Mouse (Mus musculus) forebrain, embryonic 11.5 days (tissue): ENCODE data around the gene Ftcd. TPM values are rescaled to one million over a fixed set of nuclear protein-coding genes. Genes with fewer than 3 reads are reported as not detected.

ENCODE experiments used
- ATAC-seq: fragments of 200-750 bp; cut with Nextera tagmentation; replicated peaks from 2 replicates; pipeline ENCODE4 v1.8.0; 2017; ENCODE audit warnings: moderate TSS enrichment; ENCODE audit not compliant: low FRiP score
- DNase-seq: peaks from one replicate; pipeline ENCODE4 v3.0.0-alpha.2; 2017; ENCODE audit warnings: low spot score
- H3K27ac ChIP-seq: fragments of 300-500 bp; sonication (generic); 2 replicates; pipeline ENCODE4 v1.5.1; 2014; ENCODE audit warnings: low read depth, low read length
- H3K27me3 ChIP-seq: fragments of 300-500 bp; sonication (generic); 2 replicates; pipeline ENCODE4 v1.6.1; 2014; ENCODE audit warnings: mild to moderate bottlenecking, low read length, mixed read lengths; ENCODE audit not compliant: control insufficient read depth, insufficient read depth
- H3K36me3 ChIP-seq: fragments of 300-500 bp; sonication (generic); 2 replicates; pipeline ENCODE4 v1.6.1; 2014; ENCODE audit warnings: mild to moderate bottlenecking, low read length, moderate library complexity, mixed read lengths; ENCODE audit not compliant: control insufficient read depth, insufficient read depth
- H3K4me1 ChIP-seq: fragments of 300-500 bp; sonication (generic); replicated peaks from 2 replicates; pipeline ENCODE4 v1.6.1; 2014; ENCODE audit warnings: low read length, mixed read lengths; ENCODE audit not compliant: control insufficient read depth, insufficient read depth
- H3K4me2 ChIP-seq: fragments of 300-500 bp; sonication (generic); 2 replicates; pipeline ENCODE4 v1.6.1; 2014; ENCODE audit warnings: low read depth, mild to moderate bottlenecking, low read length, moderate library complexity, mixed read lengths; ENCODE audit not compliant: severe bottlenecking
- H3K4me3 ChIP-seq: fragments of 300-500 bp; sonication (generic); 2 replicates; pipeline ENCODE4 v1.5.1; 2014; ENCODE audit warnings: low read depth, low read length
- H3K9ac ChIP-seq: fragments of 300-500 bp; sonication (generic); 2 replicates; pipeline ENCODE4 v1.6.1; 2014; ENCODE audit warnings: low read length
- H3K9me3 ChIP-seq: fragments of 300-500 bp; sonication (generic); 2 replicates; pipeline ENCODE4 v1.6.1; 2016; ENCODE audit warnings: low read length, mixed read lengths; ENCODE audit not compliant: control insufficient read depth
- WGBS: fragments of 180-500 bp; shearing (Covaris S2); extraction: QIAGEN DNeasy Blood & Tissue Kit; methylation state at CpG from one replicate; pipeline ENCODE4 v1.1.7; 2014; 5-methylcytosine and 5-hydroxymethylcytosine counted together
- polyA plus RNA-seq: library from polyadenylated mRNA; unstranded; fragments of >200 nt; fragmentation: Nextera tagmentation; extraction: Ambion mirVana; gene quantifications from 2 replicates; pipeline ENCODE4 v1.2.1, GENCODE M21; 2014

Gene Ftcd
- polyA plus RNA-seq, 1 experiment from 2014 or later = not detected

DNA sequence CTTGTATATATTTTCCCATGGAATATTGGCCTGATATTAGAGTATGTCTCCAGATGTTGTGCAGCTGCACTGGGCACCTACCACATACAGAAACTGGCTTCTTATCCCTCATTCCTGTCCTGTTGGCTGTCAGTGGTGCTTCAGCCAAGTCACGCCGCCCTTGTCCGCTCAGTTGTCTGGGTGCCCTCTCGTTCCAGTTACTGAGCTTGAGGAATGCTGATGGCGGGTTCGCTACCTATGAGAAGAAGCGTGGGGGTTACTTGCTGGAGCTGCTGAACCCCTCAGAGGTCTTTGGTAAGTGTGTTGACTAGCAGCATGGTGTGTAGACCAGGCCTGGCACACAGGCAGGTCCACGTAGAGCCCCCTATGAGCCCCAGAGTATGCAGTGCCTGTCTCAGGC is 28.9 kb upstream of the Ftcd start:
- H3K4me1 ChIP-seq = no peaks in the 10 kb centered on the region
- DNase-seq (no peak), ATAC-seq (no peak)
- WGBS = 95% methylated on average over 8 of the region's 8 CpGs
- H3K9me3 ChIP-seq = no peaks in the 10 kb centered on the region
- H3K36me3 ChIP-seq = peaks cover 12% of the 10 kb centered on the region; the same call in 1 of the 2 replicates
- H3K9ac ChIP-seq = no peak overlapping the region
- no peak overlapping the region for H3K4me2 ChIP-seq
- no peak overlapping the region for H3K27ac ChIP-seq
- no peaks in the 10 kb centered on the region for H3K27me3 ChIP-seq
- no peak overlapping the region for H3K4me3 ChIP-seq

DNA sequence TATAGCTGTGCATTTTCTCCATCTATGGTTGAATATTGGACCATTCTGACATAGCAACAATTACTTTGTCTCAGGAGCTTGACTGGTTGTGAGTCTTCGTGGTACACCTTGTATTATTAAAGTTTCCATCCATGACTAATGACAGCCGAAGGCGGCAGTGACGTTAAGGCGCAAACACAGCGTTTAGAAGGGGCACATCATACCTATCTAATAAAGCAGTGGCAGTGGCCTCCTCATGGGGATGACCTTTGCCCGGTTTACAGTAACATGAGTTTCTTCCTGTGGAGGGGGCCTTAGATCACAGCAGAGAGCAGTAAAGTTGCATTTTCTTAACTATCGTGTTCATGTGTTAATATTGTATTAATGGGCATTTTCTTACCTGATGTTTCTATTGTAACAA is 27.2 kb upstream of the Ftcd start:
- H3K36me3 ChIP-seq = peaks cover 6% of the 10 kb centered on the region; the same call in 1 of the 2 replicates
- no peaks in the 10 kb centered on the region for H3K9me3 ChIP-seq
- no peaks in the 10 kb centered on the region for H3K27me3 ChIP-seq
- 96% methylated on average over 8 of the region's 8 CpGs for WGBS
- ATAC-seq (no peak), DNase-seq (no peak)
- H3K4me1 ChIP-seq = no peaks in the 10 kb centered on the region
- no peak overlapping the region for H3K9ac ChIP-seq
- no peak overlapping the region for H3K4me3 ChIP-seq
- H3K27ac ChIP-seq = no peak overlapping the region
- H3K4me2 ChIP-seq = no peak overlapping the region

DNA sequence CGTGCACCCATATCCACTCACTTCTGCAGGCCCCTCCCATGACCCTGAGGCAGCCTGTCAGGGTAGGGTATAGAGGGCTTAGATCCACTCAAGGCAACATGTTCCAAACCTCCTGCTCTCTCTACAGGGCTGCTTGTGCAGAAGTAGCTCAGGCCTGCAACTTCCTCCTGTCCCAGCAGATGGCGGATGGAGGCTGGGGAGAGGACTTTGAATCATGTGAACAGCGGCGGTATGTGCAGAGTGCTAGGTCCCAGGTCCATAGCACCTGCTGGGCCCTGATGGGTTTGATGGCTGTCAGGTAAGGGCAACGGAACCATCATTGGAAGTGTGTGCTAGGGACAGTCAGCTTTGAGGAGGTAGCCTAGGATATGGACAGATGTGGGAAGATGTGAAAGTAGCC is 25.0 kb upstream of the Ftcd start:
- ATAC-seq = no peak
- Histone ChIP-seq H3K27me3 (no peaks in the 10 kb centered on the region), H3K9ac (no peak overlapping the region), H3K36me3 (peaks cover 7% of the 10 kb centered on the region; the same call in 1 of the 2 replicates), H3K9me3 (no peaks in the 10 kb centered on the region), H3K27ac (no peak overlapping the region), H3K4me3 (no peak overlapping the region), H3K4me1 (no peaks in the 10 kb centered on the region), H3K4me2 (no peak overlapping the region)
- WGBS = 85% methylated on average over 5 of the region's 5 CpGs
- DNase-seq = no peak

DNA sequence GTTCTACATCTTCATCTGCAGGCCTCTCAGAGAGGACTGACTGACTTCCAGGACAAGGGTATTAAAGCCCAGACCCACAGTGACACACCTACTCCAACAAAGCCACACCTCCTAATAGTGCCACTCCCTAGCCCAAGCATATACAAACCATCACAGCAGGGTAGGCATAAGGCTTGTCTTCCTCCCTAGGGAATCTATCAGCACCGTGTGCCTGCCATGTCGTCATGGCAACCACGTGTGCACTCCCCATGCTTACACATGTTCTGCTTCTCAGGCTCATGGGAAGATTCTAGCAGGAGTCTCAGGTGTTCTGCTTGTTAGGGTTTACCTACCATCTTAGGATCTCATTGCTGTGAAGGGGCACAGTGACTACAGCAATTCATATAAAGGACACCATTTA is 23.9 kb upstream of the Ftcd start:
- H3K9ac ChIP-seq = no peak overlapping the region
- WGBS = 94% methylated on average over 3 of the region's 3 CpGs
- H3K36me3 ChIP-seq = peaks cover 4% of the 10 kb centered on the region; the same call in 1 of the 2 replicates

GRCm38 (mm10) chr10:76554061-76554460 is 21.4 kb upstream of the Ftcd start:
- ATAC-seq (no peak), DNase-seq (no peak)
- H3K4me3 ChIP-seq = no peak overlapping the region
- H3K4me1 ChIP-seq = no peaks in the 10 kb centered on the region
- WGBS = 91% methylated on average over 5 of the region's 5 CpGs
- H3K9me3 ChIP-seq = no peaks in the 10 kb centered on the region
- H3K9ac ChIP-seq = no peak overlapping the region
- H3K36me3 ChIP-seq = peaks cover 4% of the 10 kb centered on the region; the same call in 1 of the 2 replicates
- no peaks in the 10 kb centered on the region for H3K27me3 ChIP-seq
- no peak overlapping the region for H3K4me2 ChIP-seq
- H3K27ac ChIP-seq = no peak overlapping the region

More for the DNA sequence above, 23.9 kb upstream of the Ftcd start:
- no peaks in the 10 kb centered on the region for H3K4me1 ChIP-seq
- H3K4me3 ChIP-seq = no peak overlapping the region
- no peak for ATAC-seq
- no peak overlapping the region for H3K27ac ChIP-seq
- no peaks in the 10 kb centered on the region for H3K27me3 ChIP-seq
- no peak overlapping the region for H3K4me2 ChIP-seq
- no peak for DNase-seq
- H3K9me3 ChIP-seq = no peaks in the 10 kb centered on the region

- DNase-seq (no peak), ATAC-seq (no peak)
- no peaks in the 10 kb centered on the region for H3K36me3 ChIP-seq
- H3K9me3 ChIP-seq = no peaks in the 10 kb centered on the region
- no peak within 1 kb of the TSS for H3K27ac ChIP-seq
- no peaks in the 10 kb centered on the region for H3K4me1 ChIP-seq
- H3K9ac ChIP-seq = no peak within 1 kb of the TSS
- no peaks in the 10 kb centered on the region for H3K27me3 ChIP-seq
- 92% methylated on average over 10 of the region's 10 CpGs for WGBS
- H3K4me2 ChIP-seq = no peak within 1 kb of the TSS
- H3K4me3 ChIP-seq = no peak within 1 kb of the TSS
Measured at GRCm38 (mm10) chr10:76561972-76562371, 13.5 kb upstream of the Ftcd start, which contains the start of gene Spatc1l. Gene Spatc1l (plus strand): TSS chr10:76562272.

DNA sequence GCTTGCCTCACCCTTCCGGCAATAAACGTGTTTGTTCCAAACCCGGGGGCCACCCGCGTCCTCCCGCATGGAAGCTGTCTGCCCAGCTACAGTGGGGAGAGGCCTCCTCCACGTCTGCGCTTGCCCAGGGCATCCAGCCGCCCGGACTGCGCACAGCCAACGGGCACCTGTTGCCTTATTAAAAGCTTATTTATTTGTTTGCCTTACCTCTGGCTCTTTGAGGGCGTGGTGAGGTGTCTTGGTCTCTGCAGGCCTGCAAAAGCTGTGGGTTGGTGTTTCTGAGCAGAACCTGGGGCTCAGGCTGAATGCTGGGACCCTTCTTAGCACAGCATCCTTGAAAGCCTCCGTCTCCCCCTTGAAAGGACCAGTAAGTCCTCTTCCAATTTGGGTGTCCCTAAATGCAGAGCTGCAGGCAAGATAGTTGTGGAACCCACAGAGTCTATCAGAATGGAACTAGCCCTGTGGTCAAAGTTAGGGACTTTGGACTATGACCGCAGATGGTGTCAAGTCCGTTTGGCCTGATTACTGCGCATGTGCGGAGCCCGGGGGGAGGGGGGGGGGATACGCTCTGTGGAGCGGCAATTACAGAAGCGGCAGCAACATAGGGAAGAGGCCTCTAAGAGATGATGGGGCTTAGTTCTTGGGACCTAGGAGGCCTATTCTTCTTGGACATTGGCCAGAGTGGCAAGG is 5.3 kb upstream of the Ftcd start:
- no peaks in the 10 kb centered on the region for H3K4me1 ChIP-seq
- H3K27ac ChIP-seq = no peak overlapping the region
- no peaks in the 10 kb centered on the region for H3K27me3 ChIP-seq
- H3K9me3 ChIP-seq = no peaks in the 10 kb centered on the region
- 95% methylated on average over 22 of the region's 22 CpGs for WGBS
- H3K4me3 ChIP-seq = no peak overlapping the region
- no peak overlapping the region for H3K9ac ChIP-seq
- no peaks in the 10 kb centered on the region for H3K36me3 ChIP-seq
- no peak for DNase-seq
- H3K4me2 ChIP-seq = no peak overlapping the region
- no peak for ATAC-seq

DNA sequence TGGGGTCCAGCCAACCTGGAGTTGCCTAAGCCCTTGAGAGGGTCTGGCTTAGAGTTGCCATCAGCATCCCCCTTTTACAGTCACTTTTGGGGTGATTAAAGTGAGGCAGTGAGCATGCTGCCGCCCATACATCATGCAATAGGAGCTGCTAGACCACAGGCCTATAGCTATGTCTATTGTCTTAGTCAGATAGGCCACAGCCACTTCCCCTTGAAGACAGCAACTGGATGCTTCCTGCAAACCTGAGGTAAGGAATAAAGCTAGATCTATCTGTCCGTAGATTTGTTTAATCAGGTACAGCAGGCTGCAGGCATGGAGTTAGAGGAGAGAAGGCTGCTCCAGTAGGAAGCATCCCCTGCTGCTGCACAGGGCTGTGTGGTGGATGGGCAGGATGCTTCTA is 4.4 kb upstream of the Ftcd start:
- H3K4me2 ChIP-seq = no peak overlapping the region
- WGBS = 75% methylated on average over 2 of the region's 2 CpGs
- no peak overlapping the region for H3K4me3 ChIP-seq

DNA sequence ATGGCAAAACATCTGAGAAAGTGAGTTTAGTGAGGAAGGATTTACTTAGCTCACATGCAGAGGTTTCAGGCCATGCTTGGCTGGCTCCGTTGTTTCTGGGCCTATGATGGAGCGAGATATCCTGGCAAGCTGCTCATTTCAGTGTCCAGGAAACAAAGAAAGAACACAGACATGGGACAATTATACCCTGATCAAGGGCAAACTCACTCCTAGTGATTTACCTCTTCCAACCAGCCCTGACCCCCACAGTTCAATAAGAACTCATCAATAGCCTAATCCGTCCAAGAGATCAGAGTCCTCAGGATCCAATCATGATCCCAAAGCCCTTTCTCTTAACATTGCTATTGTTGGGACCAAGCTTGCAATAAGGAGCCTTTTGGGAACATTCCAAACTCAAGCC is 3.3 kb upstream of the Ftcd start:
- 46% methylated on average over 3 of the region's 3 CpGs for WGBS
- H3K36me3 ChIP-seq = no peaks in the 10 kb centered on the region
- H3K27ac ChIP-seq = no peak overlapping the region
- no peak overlapping the region for H3K4me3 ChIP-seq
- DNase-seq (no peak), ATAC-seq (no peak)
- no peak overlapping the region for H3K4me2 ChIP-seq
- no peak overlapping the region for H3K9ac ChIP-seq
- H3K9me3 ChIP-seq = no peaks in the 10 kb centered on the region
- H3K27me3 ChIP-seq = no peaks in the 10 kb centered on the region
- H3K4me1 ChIP-seq = no peaks in the 10 kb centered on the region

More for the DNA sequence above, 4.4 kb upstream of the Ftcd start:
- Histone ChIP-seq H3K27me3 (no peaks in the 10 kb centered on the region), H3K36me3 (no peaks in the 10 kb centered on the region), H3K4me1 (no peaks in the 10 kb centered on the region), H3K9ac (no peak overlapping the region), H3K27ac (no peak overlapping the region), H3K9me3 (no peaks in the 10 kb centered on the region)
- ATAC-seq = no peak
- DNase-seq = no peak
